Mouse (Mus musculus): Measurements from ENCODE around the gene Tmc6. TPM values are rescaled to one million over a fixed set of nuclear protein-coding genes. Genes with fewer than 3 reads are reported as not detected.

The Tmc6 gene
- 24.5 and 25.9 TPM in 2 replicates for polyA plus RNA-seq (2015; fragmentation: Nextera tagmentation; extraction: Ambion mirVana)

GRCm38 (mm10) chr11:117781993-117782704 lies at the start of gene Tmc6, which contains the start of gene Tmc8:
TSS of gene Tmc6 (minus strand) at chr11:117782198.
TSS of gene Tmc8 (plus strand) at chr11:117782076.
- no peak for ATAC-seq (ENCODE audit: insufficient number of reproducible peaks, low FRiP score, low TSS enrichment, low read depth)
- H3K4me1 ChIP-seq, result peaks cover 54% of the 10 kb centered on the region
- WGBS, result 49% methylated on average over 24 of the region's 24 CpGs
- H3K9ac ChIP-seq, result no peak within 1 kb of the TSS; the same call in 1 of the 2 replicates
- H3K4me3 ChIP-seq, result peak within 1 kb of the TSS; percentile 46
- H3K4me2 ChIP-seq, result peak within 1 kb of the TSS; percentile 93
- no peaks in the 10 kb centered on the region for H3K9me3 ChIP-seq
- H3K27ac ChIP-seq, result peak within 1 kb of the TSS; percentile 83
- peaks cover 6% of the 10 kb centered on the region for H3K36me3 ChIP-seq
- peaks cover 10% of the 10 kb centered on the region; the same call in 1 of the 2 replicates for H3K27me3 ChIP-seq

- Histone ChIP-seq H3K4me2 (no peak overlapping the region), H3K27ac (no peak overlapping the region), H3K4me1 (peaks cover 51% of the 10 kb centered on the region), H3K27me3 (no peaks in the 10 kb centered on the region), H3K9ac (no peak overlapping the region), H3K4me3 (no peak overlapping the region), H3K9me3 (no peaks in the 10 kb centered on the region), H3K36me3 (no peaks in the 10 kb centered on the region)
- no peak for ATAC-seq (ENCODE audit: insufficient number of reproducible peaks, low FRiP score, low TSS enrichment, low read depth)
- 60% methylated on average over 9 of the region's 9 CpGs for WGBS
Measured at GRCm38 (mm10) chr11:117830401-117830800, 48.4 kb upstream of the Tmc6 start.

GRCm38 (mm10) chr11:117829671-117830215 lies 47.7 kb upstream of the Tmc6 start:
- no peaks in the 10 kb centered on the region for H3K9me3 ChIP-seq

GRCm38 (mm10) chr11:117828888-117829604 lies 47.0 kb upstream of the Tmc6 start:
- ATAC-seq (ENCODE audit: insufficient number of reproducible peaks, low FRiP score, low TSS enrichment, low read depth), result no peak
- Histone ChIP-seq H3K4me1 (peaks cover 63% of the 10 kb centered on the region), H3K4me2 (no peak overlapping the region), H3K27me3 (no peaks in the 10 kb centered on the region), H3K9me3 (no peaks in the 10 kb centered on the region), H3K4me3 (no peak overlapping the region), H3K36me3 (no peaks in the 10 kb centered on the region), H3K9ac (no peak overlapping the region), H3K27ac (peak overlapping the region; percentile 75)
- 55% methylated on average over 9 of the region's 9 CpGs for WGBS

More at GRCm38 (mm10) chr11:117829671-117830215, 47.7 kb upstream of the Tmc6 start:
- no peak overlapping the region for H3K4me3 ChIP-seq
- H3K27ac ChIP-seq, result peak overlapping the region; percentile 75; the same call in 1 of the 2 replicates
- no peak for ATAC-seq (ENCODE audit: insufficient number of reproducible peaks, low FRiP score, low TSS enrichment, low read depth)
- H3K4me1 ChIP-seq, result peaks cover 57% of the 10 kb centered on the region
- no peak overlapping the region for H3K9ac ChIP-seq
- no peaks in the 10 kb centered on the region for H3K36me3 ChIP-seq
- 60% methylated on average over 2 of the region's 2 CpGs for WGBS
- H3K27me3 ChIP-seq, result no peaks in the 10 kb centered on the region
- no peak overlapping the region for H3K4me2 ChIP-seq

- H3K9ac ChIP-seq, result no peak overlapping the region
- H3K4me1 ChIP-seq, result peaks cover 70% of the 10 kb centered on the region
- no peaks in the 10 kb centered on the region; the same call in 1 of the 2 replicates for H3K36me3 ChIP-seq
- no peaks in the 10 kb centered on the region for H3K9me3 ChIP-seq
- H3K27ac ChIP-seq, result peak overlapping the region; percentile 75
- ATAC-seq (ENCODE audit: insufficient number of reproducible peaks, low FRiP score, low TSS enrichment, low read depth), result no peak
- H3K4me3 ChIP-seq, result no peak overlapping the region
- no peak overlapping the region for H3K4me2 ChIP-seq
- no peaks in the 10 kb centered on the region for H3K27me3 ChIP-seq
- 57% methylated on average over 18 of the region's 18 CpGs for WGBS
Measured at GRCm38 (mm10) chr11:117828149-117828887, 46.3 kb upstream of the Tmc6 start.

- Histone ChIP-seq H3K36me3 (no peaks in the 10 kb centered on the region; the same call in 1 of the 2 replicates), H3K27me3 (no peaks in the 10 kb centered on the region), H3K4me1 (peaks cover 77% of the 10 kb centered on the region), H3K27ac (0 out of 2 replicates have a peak overlapping the region, but pooled peaks have one; percentile 92), H3K9me3 (no peaks in the 10 kb centered on the region), H3K4me3 (no peak overlapping the region), H3K9ac (no peak overlapping the region), H3K4me2 (no peak overlapping the region)
- ATAC-seq (ENCODE audit: insufficient number of reproducible peaks, low FRiP score, low TSS enrichment, low read depth), result no peak
- 37% methylated on average over 3 of the region's 3 CpGs for WGBS
Measured at GRCm38 (mm10) chr11:117827386-117827785, 45.4 kb upstream of the Tmc6 start.

- Histone ChIP-seq H3K27ac (peak overlapping the region; percentile 92), H3K4me1 (peaks cover 77% of the 10 kb centered on the region), H3K4me3 (0 out of 2 replicates have a peak overlapping the region, but pooled peaks have one; percentile 57), H3K9ac (no peak overlapping the region), H3K36me3 (no peaks in the 10 kb centered on the region; the same call in 1 of the 2 replicates), H3K9me3 (no peaks in the 10 kb centered on the region), H3K4me2 (peak overlapping the region; percentile 92; the same call in 1 of the 2 replicates), H3K27me3 (no peaks in the 10 kb centered on the region)
- ATAC-seq (ENCODE audit: insufficient number of reproducible peaks, low FRiP score, low TSS enrichment, low read depth), result no peak
- WGBS, result 54% methylated on average over 8 of the region's 8 CpGs
Measured at GRCm38 (mm10) chr11:117826916-117827315, 44.9 kb upstream of the Tmc6 start.

GRCm38 (mm10) chr11:117826164-117826563 lies 44.2 kb upstream of the Tmc6 start:
- ATAC-seq (ENCODE audit: insufficient number of reproducible peaks, low FRiP score, low TSS enrichment, low read depth), result peak; percentile 16; the same call in 1 of the 2 replicates

GRCm38 (mm10) chr11:117825333-117826101 lies 43.5 kb upstream of the Tmc6 start, which contains the start of the genes Afmid and Tk1:
TSS of gene Afmid (plus strand) at chr11:117825924.
TSS of gene Tk1 (minus strand) at chr11:117826092.
- H3K4me3 ChIP-seq, result peak within 1 kb of the TSS; percentile 57
- peak within 1 kb of the TSS; percentile 92 for H3K4me2 ChIP-seq
- peaks cover 12% of the 10 kb centered on the region for H3K36me3 ChIP-seq
- peak; percentile 46; the same call in 1 of the 2 replicates for ATAC-seq (ENCODE audit: insufficient number of reproducible peaks, low FRiP score, low TSS enrichment, low read depth)
- no peaks in the 10 kb centered on the region for H3K9me3 ChIP-seq
- no peaks in the 10 kb centered on the region for H3K27me3 ChIP-seq
- H3K4me1 ChIP-seq, result peaks cover 72% of the 10 kb centered on the region
- peak within 1 kb of the TSS; percentile 44 for H3K9ac ChIP-seq
- H3K27ac ChIP-seq, result peak within 1 kb of the TSS; percentile 92
- under 1% methylated on average over 34 of the region's 34 CpGs for WGBS

More at GRCm38 (mm10) chr11:117826164-117826563, 44.2 kb upstream of the Tmc6 start:
- 4% methylated on average over 5 of the region's 5 CpGs for WGBS
- Histone ChIP-seq H3K36me3 (peaks cover 7% of the 10 kb centered on the region), H3K4me1 (peaks cover 76% of the 10 kb centered on the region), H3K4me2 (peak overlapping the region; percentile 92), H3K9ac (peak overlapping the region; percentile 44), H3K27me3 (no peaks in the 10 kb centered on the region), H3K9me3 (no peaks in the 10 kb centered on the region), H3K27ac (peak overlapping the region; percentile 92), H3K4me3 (peak overlapping the region; percentile 57)

- Histone ChIP-seq H3K4me2 (peak overlapping the region; percentile 92), H3K4me3 (peak overlapping the region; percentile 57), H3K27me3 (no peaks in the 10 kb centered on the region), H3K36me3 (peaks cover 24% of the 10 kb centered on the region), H3K4me1 (peaks cover 73% of the 10 kb centered on the region), H3K27ac (peak overlapping the region; percentile 92), H3K9me3 (no peaks in the 10 kb centered on the region), H3K9ac (peak overlapping the region; percentile 40)
- no peak for ATAC-seq (ENCODE audit: insufficient number of reproducible peaks, low FRiP score, low TSS enrichment, low read depth)
- WGBS, result 10% methylated on average over 23 of the region's 23 CpGs
Measured at GRCm38 (mm10) chr11:117824060-117824969, 42.3 kb upstream of the Tmc6 start.

Data from limb, embryonic 15.5 days (tissue).